Mouse (Mus musculus) urinary bladder, postnatal 0 days (tissue): ENCODE results near the gene BC024063. TPM values are rescaled to one million over a fixed set of nuclear protein-coding genes. Genes with fewer than 3 reads are reported as not detected.

ENCODE experiments used
- polyA plus RNA-seq: library from polyadenylated mRNA; unstranded; fragments of >200 nt; fragmentation: Nextera tagmentation; extraction: Ambion mirVana; gene quantifications from 2 replicates; pipeline ENCODE4 v1.2.1, GENCODE M21; 2015

BC024063 gene
- polyA plus RNA-seq: 1.4 and 1.6 TPM in 2 replicates

DNA sequence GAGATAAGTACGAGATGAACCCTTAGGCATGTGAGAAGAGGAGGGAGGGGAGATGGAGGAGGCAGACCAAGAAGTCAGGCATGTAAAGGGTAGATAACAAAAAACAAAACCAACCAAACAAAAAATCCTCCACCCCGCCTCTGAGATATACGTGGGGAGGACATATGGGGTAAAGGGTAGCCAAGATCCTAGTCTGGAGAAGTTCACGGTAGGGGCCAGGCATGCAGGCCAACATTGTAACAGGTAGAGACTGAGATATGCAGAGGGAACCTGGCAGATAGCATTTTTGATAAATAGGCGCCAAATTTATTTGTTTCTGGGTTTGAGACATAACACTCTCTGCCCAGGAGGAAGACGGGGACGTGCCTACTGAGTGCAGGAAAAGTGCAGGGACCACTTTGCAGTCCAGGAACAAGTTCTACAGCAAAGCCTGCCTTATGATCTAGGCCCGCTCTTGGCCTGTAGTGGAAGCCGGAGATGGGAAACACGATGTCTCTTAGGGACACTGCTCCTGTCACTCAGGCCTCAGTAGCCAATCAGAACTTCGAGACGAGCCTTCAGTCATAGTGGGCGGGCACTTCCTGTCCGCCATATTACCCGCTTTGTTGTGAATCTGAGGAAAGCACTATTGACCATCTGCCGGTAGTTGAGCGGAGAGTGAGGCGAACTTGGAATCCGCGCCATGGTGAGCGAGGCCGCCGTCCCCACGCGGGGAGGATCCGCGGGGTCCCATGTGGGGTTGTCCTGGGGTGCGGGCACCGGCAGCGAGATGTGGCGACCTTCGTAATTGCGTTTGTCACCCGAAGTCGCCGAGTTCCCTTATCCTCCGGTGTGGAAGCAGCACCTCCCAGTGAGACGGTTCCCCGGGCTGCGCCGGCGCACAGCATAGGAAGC, at the start of gene BC024063:
Gene BC024063, plus strand, starts transcription at position 626 of the 894 bp plus-strand sequence.

GRCm38 (mm10) chr10:82047597-82048459, 35.3 kb upstream of the BC024063 start, which contains the start of gene Zfp873:
TSS of gene Zfp873 (plus strand) at chr10:82048123.

DNA sequence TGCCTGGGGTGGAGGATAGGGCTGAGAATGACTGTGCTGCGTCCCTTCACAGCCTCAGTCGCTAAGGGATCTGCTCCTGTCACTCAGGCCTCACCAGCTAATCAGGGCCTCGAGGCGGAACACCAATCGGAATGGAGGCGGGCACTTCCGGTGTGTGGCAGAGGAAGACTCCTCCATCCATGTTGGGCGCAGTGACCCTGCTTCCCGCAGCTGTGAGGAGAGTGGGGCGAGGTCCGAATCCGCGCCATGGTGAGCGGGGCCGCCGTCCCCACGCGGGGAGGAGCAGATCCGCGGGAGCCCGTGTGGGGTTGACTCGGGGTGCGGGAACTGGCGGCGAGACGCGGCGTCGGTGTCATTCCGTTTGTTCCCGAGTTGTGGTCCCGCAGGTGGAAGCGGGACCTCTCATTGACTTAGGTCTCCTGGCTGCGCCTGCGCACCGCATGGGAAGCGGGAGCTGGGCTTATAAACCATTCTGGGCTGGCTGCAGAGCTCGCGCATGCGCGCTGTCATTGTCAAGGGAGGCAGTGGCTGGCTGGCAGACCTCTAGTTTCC, 44.8 kb downstream of the BC024063 start, which contains the start of gene AU041133:
Gene AU041133, plus strand, starts transcription at position 164 of the 552 bp plus-strand sequence.

Other genes with a start within 250 kb of the BC024063 start
- 4.3 and 4.5 TPM in 2 replicates for gene Gm32687, start 219.4 kb upstream of the BC024063 start, polyA plus RNA-seq
- 0.93 and 0.94 TPM in 2 replicates for gene Zfp781, start 152.9 kb upstream of the BC024063 start, polyA plus RNA-seq
- gene Zfp873, start 35.2 kb upstream of the BC024063 start, polyA plus RNA-seq: 4.5 and 4.7 TPM in 2 replicates
- gene AU041133, start 44.7 kb downstream of the BC024063 start, polyA plus RNA-seq: 3.2 and 3.4 TPM in 2 replicates
- gene Zfp938, start 157.9 kb downstream of the BC024063 start, polyA plus RNA-seq: 6.8 and 8.7 TPM in 2 replicates
- not detected in 2 replicates for gene 4932415D10Rik, start 233.2 kb downstream of the BC024063 start, polyA plus RNA-seq